Comparison of ENCODE assay signal across 17 mouse cellular contexts in the genomic region with DNA sequence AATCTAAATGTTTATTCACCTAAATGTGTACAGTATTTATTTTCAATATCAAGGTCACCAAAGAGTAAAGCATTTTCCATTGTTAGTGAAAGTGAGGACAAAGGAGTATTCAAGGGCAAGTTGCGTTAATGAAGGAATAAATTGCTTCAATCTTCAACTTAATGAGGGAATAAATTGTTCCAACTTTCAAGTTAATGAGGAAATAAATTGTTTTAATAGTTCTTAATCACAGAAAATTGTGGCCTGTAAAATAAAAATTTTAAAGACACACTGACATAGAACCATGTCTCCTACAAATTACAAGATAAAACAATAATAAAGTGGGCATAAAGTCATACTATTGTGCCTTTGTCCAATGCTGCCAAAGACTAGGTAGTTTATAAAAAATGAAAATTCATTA.
DNase-seq lines count a peak whose midpoint lies in the region.
"Had no signal": no experiment of that assay in that cellular context is flagged by ENCODE, and none has a peak within 500 bp of the region (broad histone marks: within the 10 kb centered on the region; RNA-seq: fewer than 3 reads in every experiment).

No protein-coding gene starts in this region.

- peak; percentile 69 for DNase-seq in Muller cell, postnatal 12 days (ENCODE audit: inconsistent ontology term)
- peak; percentile 72 for DNase-seq in retina, embryonic 14.5 days (ENCODE audit: low spot score)
- DNase-seq in retina, postnatal 1 day = peak; percentile 79
- DNase-seq in layer of hippocampus, postnatal 10 days (ENCODE audit: low spot score in 2 of 2) = no peak
- DNase-seq in thymus, postnatal 10 days (ENCODE audit: low spot score in 2 of 2) = no peak
- no peak for DNase-seq in lung, postnatal 25 days (ENCODE audit: low spot score)
- DNase-seq: adrenal gland, adult 2 months; adrenal gland, adult 8-10 months; adrenal gland, postnatal 10 days; adrenal gland, postnatal 14 days; adrenal gland, postnatal 25 days; adrenal gland, postnatal 36 days; B cell, adult 2 months; cerebellum, adult 11 months; cerebellum, adult 11-12 months; cerebellum, adult 18-20 months; cerebellum, adult 2 months had no signal

Comparison
In these comparisons a context has a peak if more than half of its experiments do, and no peak if none do; other contexts are left out.
1. DNase-seq: peak in Muller cell, postnatal 12 days (single experiment), retina, embryonic 14.5 days (single experiment) and retina, postnatal 1 day (single experiment); none in layer of hippocampus, postnatal 10 days (0 of 2), thymus, postnatal 10 days (0 of 2) and lung, postnatal 25 days (single experiment).